Mouse (Mus musculus): ENCODE data around the gene Spock2.

- no peak for TF ChIP-seq CTCF (IDR thresholded peaks at IDR 0.05; ENCODE audit: low read depth)
- no peak for TF ChIP-seq EP300 (IDR thresholded peaks at IDR 0.05; ENCODE audit: low read depth)
Observed at GRCm38 (mm10) chr10:60173035-60173434, 67.0 kb downstream of the Spock2 start.
